Mouse (Mus musculus): ENCODE data around the gene Selenov. TPM values are rescaled to one million over a fixed set of nuclear protein-coding genes. Genes with fewer than 3 reads are reported as not detected.

The Selenov gene
- polyA plus RNA-seq, 2 experiments = 0.34 to 0.55 TPM

GRCm38 (mm10) chr7:28318714-28319113, 27.7 kb upstream of the Selenov start:
- H3K4me3 ChIP-seq (replicated peaks; ENCODE audit: low read length) = no peak overlapping the region
- DNase-seq (ENCODE audit: low spot score) = no peak
- H3K27me3 ChIP-seq (ENCODE audit: control insufficient read depth, insufficient read depth, low read length) = no peaks in the 10 kb centered on the region
- H3K4me2 ChIP-seq (replicated peaks; ENCODE audit: low read depth, low read length, severe bottlenecking) = no peak overlapping the region
- TF ChIP-seq POLR2A (IDR thresholded peaks at IDR 0.05; ENCODE audit: borderline replicate concordance, extremely low read depth, insufficient read depth, insufficient read length) = no peak
- no peak overlapping the region for H3K27ac ChIP-seq (replicated peaks; ENCODE audit: low read depth, low read length)
- 95% methylated on average over 17 of the region's 17 CpGs for WGBS
- no peak overlapping the region for H3K9ac ChIP-seq (ENCODE audit: low read depth, low read length, severe bottlenecking)
- ATAC-seq (ENCODE audit: low FRiP score, low read depth) = no peak
- H3K36me3 ChIP-seq (ENCODE audit: control insufficient read depth, insufficient read depth, low read length) = peaks cover 95% of the 10 kb centered on the region
- H3K9me3 ChIP-seq (ENCODE audit: control insufficient read depth, low read length) = no peaks in the 10 kb centered on the region
- no peaks in the 10 kb centered on the region for H3K4me1 ChIP-seq (ENCODE audit: control insufficient read depth, insufficient read depth, low read length)

- Histone ChIP-seq H3K27ac (replicated peaks; ENCODE audit: low read depth, low read length) (no peak overlapping the region), H3K4me1 (ENCODE audit: control insufficient read depth, insufficient read depth, low read length) (no peaks in the 10 kb centered on the region), H3K9ac (ENCODE audit: low read depth, low read length, severe bottlenecking) (no peak overlapping the region), H3K36me3 (ENCODE audit: control insufficient read depth, insufficient read depth, low read length) (peaks cover 88% of the 10 kb centered on the region), H3K4me3 (replicated peaks; ENCODE audit: low read length) (no peak overlapping the region), H3K4me2 (replicated peaks; ENCODE audit: low read depth, low read length, severe bottlenecking) (no peak overlapping the region), H3K9me3 (ENCODE audit: control insufficient read depth, low read length) (no peaks in the 10 kb centered on the region), H3K27me3 (ENCODE audit: control insufficient read depth, insufficient read depth, low read length) (no peaks in the 10 kb centered on the region)
- ATAC-seq (ENCODE audit: low FRiP score, low read depth) = no peak
- WGBS = 86% methylated on average over 3 of the region's 3 CpGs
- no peak for TF ChIP-seq POLR2A (IDR thresholded peaks at IDR 0.05; ENCODE audit: borderline replicate concordance, extremely low read depth, insufficient read depth, insufficient read length)
- DNase-seq (ENCODE audit: low spot score) = no peak
Observed at GRCm38 (mm10) chr7:28318036-28318435, 27.1 kb upstream of the Selenov start.

- Histone ChIP-seq H3K9ac (ENCODE audit: low read depth, low read length, severe bottlenecking) (peak within 1 kb of the TSS; percentile 85), H3K4me1 (ENCODE audit: control insufficient read depth, insufficient read depth, low read length) (peaks cover 5% of the 10 kb centered on the region), H3K36me3 (ENCODE audit: control insufficient read depth, insufficient read depth, low read length) (peaks cover 64% of the 10 kb centered on the region), H3K27ac (replicated peaks; ENCODE audit: low read depth, low read length) (peak within 1 kb of the TSS; percentile 55; the same call in 1 of the 2 replicates), H3K4me2 (replicated peaks; ENCODE audit: low read depth, low read length, severe bottlenecking) (peak within 1 kb of the TSS; percentile 85), H3K9me3 (ENCODE audit: control insufficient read depth, low read length) (no peaks in the 10 kb centered on the region), H3K27me3 (ENCODE audit: control insufficient read depth, insufficient read depth, low read length) (no peaks in the 10 kb centered on the region), H3K4me3 (replicated peaks; ENCODE audit: low read length) (peak within 1 kb of the TSS; percentile 95)
- peak; percentile 98 for DNase-seq (ENCODE audit: low spot score)
- TF ChIP-seq POLR2A (IDR thresholded peaks at IDR 0.05; ENCODE audit: borderline replicate concordance, extremely low read depth, insufficient read depth, insufficient read length) = 0 out of 2 replicates have a peak, but pooled peaks have one; percentile 72
- ATAC-seq (ENCODE audit: low FRiP score, low read depth) = peak; percentile 98
- WGBS = 1% methylated on average over 25 of the region's 45 CpGs
Observed at GRCm38 (mm10) chr7:28311926-28312543, 21.0 kb upstream of the Selenov start, which contains the start of gene Timm50. Gene Timm50, minus strand, starts transcription at chr7:28312072.

GRCm38 (mm10) chr7:28311151-28311925, 20.4 kb upstream of the Selenov start:
- Histone ChIP-seq H3K9ac (ENCODE audit: low read depth, low read length, severe bottlenecking) (peak overlapping the region; percentile 85), H3K4me1 (ENCODE audit: control insufficient read depth, insufficient read depth, low read length) (peaks cover 5% of the 10 kb centered on the region), H3K4me2 (replicated peaks; ENCODE audit: low read depth, low read length, severe bottlenecking) (peak overlapping the region; percentile 85), H3K27ac (replicated peaks; ENCODE audit: low read depth, low read length) (peak overlapping the region; percentile 55; the same call in 1 of the 2 replicates), H3K36me3 (ENCODE audit: control insufficient read depth, insufficient read depth, low read length) (peaks cover 64% of the 10 kb centered on the region), H3K4me3 (replicated peaks; ENCODE audit: low read length) (peak overlapping the region; percentile 95), H3K27me3 (ENCODE audit: control insufficient read depth, insufficient read depth, low read length) (no peaks in the 10 kb centered on the region), H3K9me3 (ENCODE audit: control insufficient read depth, low read length) (no peaks in the 10 kb centered on the region)
- WGBS = 7% methylated on average over 35 of the region's 35 CpGs
- ATAC-seq (ENCODE audit: low FRiP score, low read depth) = peak; percentile 54
- DNase-seq (ENCODE audit: low spot score) = no peak
- no peak for TF ChIP-seq POLR2A (IDR thresholded peaks at IDR 0.05; ENCODE audit: borderline replicate concordance, extremely low read depth, insufficient read depth, insufficient read length)

- TF ChIP-seq POLR2A (IDR thresholded peaks at IDR 0.05; ENCODE audit: borderline replicate concordance, extremely low read depth, insufficient read depth, insufficient read length) = no peak
- H3K27ac ChIP-seq (replicated peaks; ENCODE audit: low read depth, low read length) = no peak overlapping the region
- peaks cover 5% of the 10 kb centered on the region for H3K4me1 ChIP-seq (ENCODE audit: control insufficient read depth, insufficient read depth, low read length)
- no peak overlapping the region for H3K4me3 ChIP-seq (replicated peaks; ENCODE audit: low read length)
- WGBS = 39% methylated on average over 9 of the region's 9 CpGs
- H3K27me3 ChIP-seq (ENCODE audit: control insufficient read depth, insufficient read depth, low read length) = no peaks in the 10 kb centered on the region
- ATAC-seq (ENCODE audit: low FRiP score, low read depth) (no peak), DNase-seq (ENCODE audit: low spot score) (no peak)
- H3K4me2 ChIP-seq (replicated peaks; ENCODE audit: low read depth, low read length, severe bottlenecking) = no peak overlapping the region
- no peak overlapping the region for H3K9ac ChIP-seq (ENCODE audit: low read depth, low read length, severe bottlenecking)
- peaks cover 64% of the 10 kb centered on the region for H3K36me3 ChIP-seq (ENCODE audit: control insufficient read depth, insufficient read depth, low read length)
- H3K9me3 ChIP-seq (ENCODE audit: control insufficient read depth, low read length) = no peaks in the 10 kb centered on the region
Observed at GRCm38 (mm10) chr7:28309737-28310136, 18.8 kb upstream of the Selenov start.

Measured in limb, embryonic 14.5 days (tissue).